Mouse (Mus musculus): ENCODE results near the gene Mrpl48.

Gene Mrpl48

DNA sequence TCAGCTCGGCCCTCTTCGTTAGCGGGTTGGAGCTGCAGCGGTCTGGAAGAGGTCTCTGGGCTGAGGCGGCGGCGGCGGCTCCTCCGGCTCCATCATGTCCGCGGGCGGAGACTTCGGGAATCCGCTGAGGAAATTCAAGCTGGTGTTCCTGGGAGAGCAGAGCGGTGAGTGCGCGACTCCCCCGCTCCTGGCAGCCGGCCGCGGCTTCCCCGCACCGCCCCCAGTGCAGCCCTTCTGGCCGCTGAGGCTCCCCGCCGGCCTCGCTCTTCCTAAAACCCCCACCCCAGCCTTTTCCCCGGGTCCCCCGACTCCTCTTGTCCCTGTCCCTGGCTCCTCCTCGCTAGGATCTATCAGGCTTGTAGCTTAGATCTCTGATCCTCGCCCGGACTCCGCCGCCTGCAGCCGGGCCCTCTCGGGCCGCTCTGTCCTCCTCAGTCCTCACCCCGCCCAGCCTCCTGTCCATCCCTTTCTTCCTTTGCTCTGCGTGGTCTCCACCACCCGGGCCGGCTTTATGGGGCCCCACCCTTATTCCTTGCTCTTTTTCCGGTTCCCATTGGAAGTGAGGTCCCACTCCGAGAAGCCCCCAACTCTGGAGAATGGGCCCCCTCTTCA is at the start of gene Mrpl48:
Mrpl48 (minus strand) TSS at position 172 of the 612 bp plus-strand sequence.
- DNase-seq (ENCODE audit: low spot score in 2 of 2) = peak; percentile 53 to 64

DNA sequence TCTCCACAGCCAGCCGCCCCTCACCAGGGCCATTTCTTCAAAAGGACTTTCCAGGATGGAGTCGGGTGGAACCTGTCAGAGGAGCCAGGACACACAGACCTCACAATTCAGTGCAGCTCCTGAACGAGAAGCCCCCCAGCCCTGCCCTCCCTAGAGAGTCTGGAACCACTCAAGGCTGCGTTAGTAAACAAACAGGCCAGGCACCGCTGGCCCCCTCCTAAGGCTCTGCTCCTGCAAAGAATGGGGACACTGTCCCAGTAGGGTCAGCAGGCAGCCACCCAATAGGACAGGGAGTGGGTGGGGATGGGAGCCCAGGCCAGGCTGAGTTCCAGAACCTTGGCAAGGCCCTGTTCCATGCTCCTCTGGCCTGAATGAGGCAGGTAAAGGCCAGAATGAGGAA is 48.6 kb upstream of the Mrpl48 start:
- DNase-seq (ENCODE audit: low spot score in 2 of 2) = no peak

DNA sequence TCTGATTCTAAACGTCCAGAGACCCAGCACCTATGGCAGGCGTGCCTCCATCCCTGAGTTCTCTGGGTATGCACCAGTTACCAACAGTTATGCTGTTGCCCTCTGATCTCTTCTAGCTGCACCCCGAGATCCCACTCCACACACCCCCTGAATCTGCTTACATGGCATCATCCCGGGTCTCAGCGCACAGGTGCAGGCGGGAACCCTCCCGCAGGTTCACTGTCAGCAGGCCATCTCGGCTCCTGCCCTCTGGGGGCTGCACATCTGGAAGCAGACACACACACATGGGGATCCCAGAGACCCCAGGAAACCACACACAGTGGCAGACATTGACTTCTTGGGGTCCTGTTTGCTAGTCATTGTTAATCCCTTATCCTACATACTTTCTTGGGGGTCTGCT is 46.3 kb upstream of the Mrpl48 start:
- no peak for DNase-seq (ENCODE audit: low spot score in 2 of 2)

DNA sequence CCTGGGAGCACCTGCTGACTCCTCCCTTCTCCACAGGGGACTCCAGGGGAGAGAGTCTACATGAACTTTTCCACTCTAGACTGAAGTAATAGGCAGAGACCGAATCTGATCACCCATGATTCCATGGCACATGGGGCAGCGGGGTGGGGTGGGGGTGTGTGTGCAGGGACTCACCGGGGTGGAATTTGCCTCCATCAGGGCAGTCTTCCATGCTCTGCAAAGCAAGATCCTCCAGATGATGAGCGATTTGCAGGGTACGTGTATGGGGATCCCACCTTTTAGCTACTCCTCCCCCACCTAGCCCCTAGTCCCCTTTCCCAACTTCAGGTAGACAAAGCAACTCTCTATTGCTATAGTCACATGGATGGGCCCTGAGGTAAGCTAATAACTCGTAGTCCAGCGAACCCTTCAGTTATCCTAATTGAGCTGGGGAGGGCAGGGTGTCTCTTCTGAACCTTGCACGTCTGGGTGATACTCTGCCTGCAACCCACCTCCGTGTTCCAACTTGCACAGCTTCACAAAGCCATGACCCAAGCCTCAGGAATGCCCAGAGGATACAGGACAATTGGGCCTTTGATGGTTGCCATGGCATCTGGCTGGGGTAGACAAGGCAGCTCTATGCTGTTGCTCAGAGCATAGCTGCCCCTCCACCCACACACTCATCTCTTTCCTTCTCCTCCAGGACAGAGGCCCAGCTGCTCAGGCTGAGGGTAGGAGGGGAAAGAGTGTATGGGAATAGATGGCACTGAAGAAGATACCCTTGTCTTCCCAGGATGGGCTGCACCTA is 45.6 kb upstream of the Mrpl48 start:
- peak; percentile 52 to 74 for DNase-seq (ENCODE audit: low spot score in 2 of 2)

DNA sequence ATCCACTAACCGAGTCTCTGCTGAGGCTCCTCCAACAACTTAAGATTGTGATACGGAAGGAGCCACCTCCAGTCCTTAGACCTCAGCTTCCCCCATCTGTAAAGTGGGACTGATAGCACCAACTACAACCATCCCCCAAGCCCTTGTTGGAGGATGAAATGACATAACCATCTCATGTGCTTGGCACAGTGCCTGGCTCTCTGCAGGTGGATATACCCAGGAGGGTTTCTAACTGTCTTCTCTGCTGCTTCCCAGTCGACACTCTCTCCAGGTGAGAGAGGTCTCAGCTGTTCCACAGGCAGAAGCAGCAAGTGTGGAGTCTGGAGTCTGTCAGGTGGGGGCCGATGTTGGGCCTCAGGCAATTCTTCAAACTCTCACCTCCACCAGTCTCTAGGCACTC is 42.9 kb upstream of the Mrpl48 start:
- no peak for DNase-seq (ENCODE audit: low spot score in 2 of 2)

DNA sequence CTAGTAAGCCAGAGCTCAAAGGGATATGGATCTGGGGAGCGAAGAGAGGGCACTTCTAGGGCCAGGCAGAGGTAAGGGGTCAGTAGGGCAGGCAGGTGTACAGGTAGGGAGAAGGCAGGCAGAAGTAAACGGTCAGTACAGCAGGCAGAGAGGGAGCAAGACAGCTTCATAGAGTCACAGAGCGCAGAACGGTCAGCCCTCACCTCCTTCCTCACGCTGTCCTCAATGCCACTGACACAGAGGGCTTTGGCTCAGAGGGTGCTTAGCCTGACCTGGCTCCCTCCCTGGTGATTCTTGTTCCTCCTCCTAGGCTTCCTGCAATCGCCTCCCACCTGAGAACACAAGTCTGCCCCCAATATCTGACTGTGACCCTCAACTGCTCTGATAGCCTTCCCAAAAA is 42.3 kb upstream of the Mrpl48 start:
- peak in 1 of 2 experiments; percentile 4 for DNase-seq (ENCODE audit: low spot score in 2 of 2)

DNA sequence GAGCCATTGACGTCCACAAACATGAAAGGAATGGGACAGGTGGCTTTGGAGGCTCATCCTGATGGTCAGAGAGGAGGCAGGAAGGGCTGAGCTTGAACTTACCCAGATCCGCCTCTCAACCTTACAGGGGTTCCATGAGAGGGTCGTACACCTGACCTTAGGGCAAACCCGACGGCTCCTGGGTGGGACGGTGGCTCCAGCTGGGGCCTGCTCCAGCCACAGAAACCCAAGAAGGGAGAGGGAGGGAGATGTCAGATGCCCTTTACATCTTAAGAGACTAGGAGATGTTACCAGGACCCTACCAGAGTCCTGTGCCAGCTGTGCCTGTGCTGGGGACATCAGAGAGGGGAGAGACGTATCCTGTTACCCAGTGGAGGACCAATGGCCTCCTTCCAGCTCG is 41.7 kb upstream of the Mrpl48 start:
- no peak for DNase-seq (ENCODE audit: low spot score in 2 of 2)

DNA sequence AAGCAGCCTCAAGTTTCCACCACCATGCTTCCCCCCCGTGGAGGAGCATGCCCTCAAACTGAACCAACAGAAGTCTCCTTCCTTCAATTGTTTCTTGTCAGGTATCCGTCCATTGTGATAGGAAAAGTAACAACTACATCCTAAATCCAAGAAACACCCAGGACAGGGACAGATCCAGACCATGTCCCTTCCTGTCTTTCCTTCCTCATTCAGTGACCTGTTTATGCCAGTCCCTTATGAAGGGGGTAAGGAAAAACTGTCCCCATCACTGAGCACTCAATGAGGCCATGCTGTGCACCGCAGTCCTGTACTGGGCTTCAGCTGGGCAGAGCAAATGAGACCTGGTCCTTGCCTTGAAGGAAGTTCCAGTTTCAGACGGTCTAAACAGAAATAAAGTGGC is 41.0 kb upstream of the Mrpl48 start:
- no peak for DNase-seq (ENCODE audit: low spot score in 2 of 2)

DNA sequence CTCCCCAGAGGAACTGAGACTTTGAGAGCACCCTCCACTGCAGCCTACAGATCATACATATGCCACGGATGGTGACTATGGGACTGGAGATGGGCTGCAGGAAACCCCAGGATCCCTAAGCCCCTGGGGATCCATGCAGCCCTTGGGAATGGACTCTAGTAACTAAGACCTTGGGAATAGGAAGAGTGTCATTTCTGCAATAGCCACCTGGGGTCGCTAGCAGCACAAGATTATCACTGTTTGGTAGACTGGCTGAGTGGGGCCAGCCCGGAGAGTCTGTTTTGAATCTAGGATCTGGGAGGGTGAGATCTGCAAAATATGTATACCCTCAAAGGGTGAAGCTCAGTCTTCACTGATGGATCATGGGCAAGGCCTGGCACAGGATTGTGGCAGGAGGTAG is 37.0 kb upstream of the Mrpl48 start:
- peak; percentile 51 to 68 for DNase-seq (ENCODE audit: low spot score in 2 of 2)

DNA sequence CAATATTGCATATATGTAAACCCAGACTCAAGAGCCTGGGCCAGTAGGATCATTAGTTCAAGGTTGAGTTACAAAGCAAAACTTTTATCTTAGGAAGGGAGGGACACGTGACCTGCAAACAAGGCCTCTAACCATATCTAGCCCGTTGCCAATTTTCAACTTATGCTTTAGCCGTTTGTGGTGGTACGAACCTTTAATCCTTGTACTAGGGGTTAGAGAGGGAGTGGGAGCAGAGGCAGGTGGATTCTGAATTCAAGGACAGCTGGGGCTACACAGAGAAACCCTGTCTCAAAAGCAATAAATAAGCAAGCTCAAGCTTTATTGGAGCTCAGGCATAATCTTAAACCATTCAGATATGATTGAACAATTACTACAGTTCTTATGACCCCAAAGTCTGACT is 34.3 kb upstream of the Mrpl48 start:
- no peak for DNase-seq (ENCODE audit: low spot score in 2 of 2)

DNA sequence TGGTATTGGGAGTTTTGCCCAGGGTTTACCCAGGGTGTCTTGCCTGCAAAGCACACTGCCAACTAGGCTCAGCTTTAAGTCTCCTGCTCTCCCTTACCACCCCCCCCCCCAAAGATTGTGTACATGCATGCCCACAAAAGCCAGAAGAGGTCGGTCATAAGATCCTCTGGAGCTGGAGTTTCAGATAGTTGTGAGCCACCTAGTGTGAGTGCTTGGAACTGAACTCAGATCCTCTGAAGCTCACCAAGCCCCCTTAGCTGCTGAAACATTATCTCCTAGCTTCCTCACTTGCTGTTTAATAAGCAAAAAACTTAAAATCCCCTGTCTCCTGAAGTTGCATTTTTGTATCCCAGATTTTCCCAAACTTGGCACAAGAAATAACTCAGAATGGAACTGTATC is 29.6 kb upstream of the Mrpl48 start:
- no peak for DNase-seq (ENCODE audit: low spot score in 2 of 2)

DNA sequence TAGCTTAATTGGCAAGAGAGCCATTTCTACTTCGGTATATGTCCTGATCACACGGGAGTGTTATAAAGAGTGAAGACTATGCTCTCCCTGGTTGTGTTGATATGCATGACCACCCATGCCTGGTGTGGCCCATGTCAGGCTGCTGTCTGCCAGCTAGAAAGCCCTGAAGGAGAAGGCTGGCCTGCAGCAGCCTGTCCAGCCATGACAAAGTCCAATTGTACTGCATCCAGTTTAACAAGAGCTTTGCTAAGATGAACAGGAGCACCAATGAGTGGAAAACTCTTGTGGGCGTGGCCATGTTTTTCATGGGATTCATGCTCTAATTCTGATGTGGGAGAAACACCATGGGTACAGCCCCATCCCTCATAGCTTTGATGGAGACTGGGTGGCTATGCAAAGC is 16.4 kb upstream of the Mrpl48 start:
- DNase-seq (ENCODE audit: low spot score in 2 of 2) = no peak

DNA sequence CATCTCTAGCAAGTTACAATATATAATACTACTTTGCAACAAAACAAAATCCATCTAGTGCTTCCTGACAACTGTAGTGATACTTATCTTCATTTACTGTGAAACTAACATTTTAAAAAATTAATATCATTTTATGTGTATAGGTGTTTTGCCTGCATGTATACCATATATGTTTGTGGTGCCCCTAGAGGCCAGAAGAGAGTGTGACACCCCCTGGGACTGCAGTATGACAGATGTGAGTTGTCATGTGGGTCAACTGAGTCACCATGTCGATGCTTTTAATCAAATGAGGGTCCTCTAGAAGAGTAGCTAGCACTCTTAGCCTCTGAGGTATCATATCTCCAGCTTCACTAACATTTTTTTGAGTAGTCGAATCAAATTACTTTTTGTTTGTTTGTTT is 14.2 kb upstream of the Mrpl48 start:
- DNase-seq (ENCODE audit: low spot score in 2 of 2) = no peak

DNA sequence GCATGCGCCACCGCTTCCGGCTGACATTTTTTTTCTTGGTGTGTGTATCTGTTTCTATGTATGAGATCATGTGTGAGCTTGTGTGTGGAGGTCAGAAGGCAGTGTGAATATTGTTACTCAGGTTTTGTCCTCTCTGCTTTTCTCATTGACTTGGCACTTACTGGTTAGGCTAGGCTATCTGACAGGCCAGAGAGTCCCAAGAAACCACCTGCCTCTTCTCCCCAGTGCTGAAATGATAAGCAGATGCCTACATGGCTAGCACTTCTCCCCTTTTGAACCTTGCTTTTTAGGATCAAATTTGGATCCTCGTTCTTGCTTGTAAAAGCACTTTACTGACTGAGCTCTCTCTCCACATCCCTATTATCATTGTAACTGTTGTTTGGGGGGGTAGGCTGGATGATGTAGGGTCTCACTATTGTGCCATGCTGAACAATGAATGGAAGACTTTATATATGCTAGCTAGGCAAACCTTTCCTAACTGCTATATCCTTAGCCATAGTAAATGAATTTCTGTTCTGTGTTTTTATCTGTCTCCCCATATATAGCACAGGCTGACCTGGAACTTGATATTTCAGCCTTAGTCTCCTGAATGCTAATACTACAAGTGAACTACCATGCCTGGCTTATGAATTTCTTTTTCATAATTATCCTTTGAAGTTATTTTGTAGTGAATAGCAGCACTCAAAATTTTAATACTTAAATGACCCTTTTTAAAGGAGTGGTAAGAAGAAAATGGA is 8.2 kb upstream of the Mrpl48 start:
- no peak for DNase-seq (ENCODE audit: low spot score in 2 of 2)

DNA sequence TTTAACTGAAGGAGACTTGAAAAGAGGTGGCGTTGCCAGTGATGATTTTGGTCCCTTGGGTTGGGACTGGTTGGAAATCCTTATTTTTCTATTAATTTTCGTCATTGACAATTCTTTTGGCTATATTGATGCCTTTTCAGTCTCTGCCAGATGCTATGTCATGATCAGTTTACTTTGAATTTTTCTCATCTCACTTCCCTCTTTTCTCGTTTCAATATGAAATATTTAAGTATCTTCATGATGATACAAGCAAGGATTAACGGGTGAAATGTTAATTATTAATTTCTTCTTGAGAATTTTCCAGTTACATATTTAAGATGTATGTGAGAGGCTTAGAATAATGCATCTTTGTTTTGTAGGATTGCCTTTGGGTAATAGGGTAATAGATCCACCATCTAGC is 809 bp upstream of the Mrpl48 start:
- DNase-seq (ENCODE audit: low spot score in 2 of 2) = no peak

DNA sequence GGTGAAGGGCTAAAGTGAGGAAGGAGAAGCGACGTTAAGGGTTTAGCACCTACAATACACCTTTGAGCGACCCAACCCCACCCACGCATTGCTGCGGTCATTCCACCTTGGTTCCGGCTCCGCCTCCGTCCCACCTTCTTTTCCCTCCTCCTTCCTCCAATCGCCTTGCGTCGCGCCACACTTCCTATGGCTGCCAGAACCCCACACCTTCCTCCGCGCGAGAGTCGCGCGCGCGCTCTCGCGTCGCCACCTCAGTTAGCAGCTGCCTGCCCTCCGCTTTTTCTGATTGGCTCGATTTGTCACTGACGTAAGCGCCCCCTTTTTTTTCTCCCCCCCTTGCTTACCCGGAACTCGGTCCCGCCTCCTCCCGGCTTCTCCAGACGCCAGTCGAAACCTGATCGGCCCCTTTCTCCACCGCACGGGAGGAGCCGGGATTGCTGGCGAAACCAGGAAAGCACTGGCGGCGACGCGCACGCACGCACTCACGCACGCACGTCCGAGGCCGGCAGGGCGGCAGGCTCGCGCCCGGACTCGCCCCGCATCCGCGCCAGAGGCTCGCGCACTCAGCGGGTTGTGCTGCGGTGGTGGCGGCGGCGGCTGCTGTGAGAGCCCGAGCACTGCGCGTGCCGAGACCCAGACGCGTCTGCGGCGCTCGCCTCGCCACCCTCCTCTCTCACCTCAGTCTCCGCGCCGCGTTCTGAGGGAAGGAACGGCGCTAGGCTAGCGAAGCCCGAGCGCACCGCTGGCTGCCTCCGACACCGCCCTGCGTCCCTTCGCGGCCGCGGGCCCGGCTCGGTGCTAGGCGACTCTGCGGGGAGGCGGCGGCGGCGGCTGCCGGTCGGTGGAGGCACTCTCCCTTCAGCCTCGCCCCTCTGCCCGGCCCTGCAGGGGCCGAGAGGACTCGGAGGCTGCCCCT is 629 bp downstream of the Mrpl48 start, which contains the start of gene Rab6a:
Rab6a (plus strand) TSS at position 197 of the 916 bp plus-strand sequence.
- DNase-seq (ENCODE audit: low spot score in 2 of 2) = peak; percentile 97 to 98

DNA sequence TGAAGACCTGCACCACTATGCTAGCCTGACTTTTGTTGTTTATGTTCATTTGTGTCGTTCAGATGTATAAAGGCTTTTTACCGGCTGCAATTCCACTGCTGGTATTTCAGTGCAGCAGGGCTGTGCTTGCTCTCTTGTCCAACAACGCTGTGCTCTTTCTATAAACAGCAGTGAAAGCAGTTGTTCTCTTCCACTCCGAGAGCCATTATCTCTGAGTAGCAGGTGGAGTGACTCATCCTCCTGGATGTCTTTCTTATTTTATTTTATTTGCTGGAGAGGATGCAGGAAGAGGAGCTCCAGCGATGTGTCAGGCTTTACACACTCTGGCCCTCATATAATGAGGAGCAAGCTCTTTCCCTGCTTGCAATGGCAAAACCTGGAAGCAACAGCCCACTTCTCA is 7.9 kb downstream of the Mrpl48 start:
- DNase-seq (ENCODE audit: low spot score in 2 of 2) = no peak

DNA sequence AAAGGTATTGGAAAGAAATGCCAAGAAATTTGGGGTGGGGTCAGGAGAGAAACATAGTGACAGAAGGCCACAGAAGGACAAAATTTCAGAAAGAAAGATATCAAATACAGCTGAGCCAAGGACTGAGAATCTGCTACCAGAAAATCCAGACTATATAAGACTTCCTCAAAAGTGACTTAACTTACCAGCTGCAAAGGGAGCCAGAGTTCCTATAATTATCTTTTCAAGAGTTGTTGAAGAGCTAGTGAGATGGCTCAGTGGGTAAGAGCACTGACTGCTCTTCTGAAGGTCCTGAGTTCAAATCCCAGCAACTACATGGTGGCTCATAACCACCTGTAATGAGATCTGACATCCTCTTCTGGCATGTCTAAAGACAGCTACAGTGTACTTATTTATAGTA is 14.8 kb downstream of the Mrpl48 start:
- DNase-seq (ENCODE audit: low spot score in 2 of 2) = no peak

DNA sequence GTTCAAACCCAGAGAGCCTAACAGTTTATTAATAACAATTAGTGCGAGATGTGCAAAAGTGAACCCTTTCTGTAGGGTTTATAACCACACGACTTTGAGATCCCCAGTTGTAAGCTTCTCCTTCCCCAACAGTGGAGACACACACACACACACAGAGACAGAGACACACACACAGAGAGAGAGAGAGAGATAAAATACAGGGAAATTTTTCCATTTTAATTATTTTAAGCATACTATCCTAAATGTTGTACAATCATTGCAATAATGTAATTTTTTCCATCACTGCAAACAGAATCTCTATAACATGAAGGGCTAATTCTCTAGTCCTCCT is 16.6 kb downstream of the Mrpl48 start:
- DNase-seq (ENCODE audit: low spot score in 2 of 2) = no peak

DNA sequence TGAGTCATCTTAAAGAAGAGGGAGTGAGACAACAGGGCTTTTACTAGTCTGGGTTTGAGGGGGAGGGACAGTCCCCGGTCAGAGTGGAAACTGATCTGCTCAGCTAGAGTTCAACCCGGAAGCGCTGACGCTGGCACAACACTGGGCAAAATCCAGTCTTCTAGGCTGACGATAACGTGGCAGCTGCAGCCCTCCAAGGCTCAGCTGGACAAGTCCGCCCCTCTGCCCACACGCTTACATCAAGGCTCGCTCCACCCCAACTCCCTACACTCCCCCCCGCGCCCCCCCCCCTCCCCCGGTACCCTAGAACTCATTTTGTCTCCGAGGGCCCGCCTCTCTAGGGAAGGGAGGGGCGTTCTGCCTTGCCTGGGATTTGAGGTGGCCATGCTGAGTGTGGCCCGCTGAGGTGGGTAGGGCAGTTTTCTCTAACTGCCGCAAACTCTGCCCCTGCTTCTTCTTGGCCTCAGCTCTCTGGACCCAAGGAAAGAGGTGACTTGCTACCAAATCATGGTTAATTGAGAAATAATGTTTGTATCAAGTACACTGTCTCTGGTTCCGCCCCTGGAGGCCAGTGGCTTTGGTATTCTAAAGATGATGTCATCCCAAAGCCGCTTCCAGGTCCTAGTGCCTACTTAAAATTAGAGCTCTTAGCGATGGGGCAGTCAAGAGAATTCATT is 17.1 kb downstream of the Mrpl48 start:
- peak; percentile 69 to 73 for DNase-seq (ENCODE audit: low spot score in 2 of 2)

DNA sequence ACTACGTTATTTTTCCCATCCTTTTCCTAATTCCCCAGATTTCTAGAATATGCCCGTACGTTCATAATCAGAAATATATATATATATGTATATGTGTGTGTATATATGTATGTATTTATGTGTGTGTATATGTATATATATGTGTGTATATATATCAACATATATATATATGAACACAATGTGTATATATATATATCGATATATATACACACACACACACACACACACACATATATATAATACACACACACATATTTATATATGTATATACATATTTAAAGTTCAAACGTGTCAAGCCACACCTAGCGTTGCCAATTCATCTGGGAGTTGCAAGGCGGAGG is 17.6 kb downstream of the Mrpl48 start:
- no peak for DNase-seq (ENCODE audit: low spot score in 2 of 2)

All from frontal cortex, postnatal 10 days (tissue).